Mouse (Mus musculus) monocyte, adult 5-6 weeks (primary cell): ENCODE results near the gene Sox9. TPM values are rescaled to one million over a fixed set of nuclear protein-coding genes. Genes with fewer than 3 reads are reported as not detected.

Source experiments
- ATAC-seq: fragments of 153-309, 156-312 bp; replicated peaks from 2 replicates; pipeline ENCODE4 v1.8.0; 2017; ENCODE audit warnings: mild to moderate bottlenecking; ENCODE audit not compliant: low TSS enrichment, insufficient number of reproducible peaks, severe bottlenecking, poor library complexity, low FRiP score
- total RNA-seq: library from RNA; stranded (forward); fragments of 200-1000, 200-491, 200-594 nt; gene quantifications from 3 replicates; pipeline ENCODE4 v1.2.3, GENCODE M21; 2017

Sox9 gene
- not detected in 3 replicates for total RNA-seq

DNA sequence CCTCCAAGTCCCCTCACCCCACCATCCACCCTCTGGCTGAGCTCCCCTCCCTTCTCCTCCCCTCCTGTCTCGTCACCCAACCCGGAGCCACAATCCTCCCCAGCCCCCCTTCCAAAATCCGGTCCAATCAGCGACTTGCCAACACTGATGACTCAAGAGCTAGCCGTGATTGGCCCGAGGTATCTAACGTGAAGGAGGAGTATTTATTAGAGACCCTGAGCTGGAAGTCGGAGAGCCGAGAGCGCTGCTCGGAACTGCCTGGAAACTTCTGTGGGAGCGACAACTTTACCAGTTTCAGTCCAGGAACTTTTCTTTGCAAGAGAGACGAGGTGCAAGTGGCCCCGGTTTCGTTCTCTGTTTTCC, at the start of gene Sox9:
Gene Sox9, plus strand, starts transcription at position 231 of the 363 bp plus-strand sequence.
- no peak for ATAC-seq

GRCm38 (mm10) chr11:112732401-112732800, 49.6 kb upstream of the Sox9 start:
- ATAC-seq, result no peak

DNA sequence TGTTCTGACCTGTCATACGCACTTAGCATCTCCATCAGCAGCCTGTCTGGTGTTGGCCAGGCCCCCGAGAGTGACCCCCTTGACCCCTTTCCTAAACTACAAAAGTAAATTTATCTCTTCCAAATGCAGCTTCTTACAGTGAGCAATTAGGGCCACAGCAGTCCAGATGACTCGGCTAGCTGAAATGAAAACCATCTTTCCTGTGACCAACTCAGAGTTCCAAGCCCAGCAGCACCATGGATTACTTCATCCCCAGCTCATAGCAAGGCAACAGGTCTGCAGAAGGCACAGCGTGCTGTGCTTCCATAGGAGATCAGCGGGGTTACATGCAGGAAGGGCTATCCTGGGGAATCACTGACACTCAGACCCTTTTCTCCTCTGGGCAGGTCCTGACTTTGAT, 45.0 kb upstream of the Sox9 start:
- ATAC-seq, result no peak

GRCm38 (mm10) chr11:112739681-112740080, 42.3 kb upstream of the Sox9 start:
- ATAC-seq, result no peak

DNA sequence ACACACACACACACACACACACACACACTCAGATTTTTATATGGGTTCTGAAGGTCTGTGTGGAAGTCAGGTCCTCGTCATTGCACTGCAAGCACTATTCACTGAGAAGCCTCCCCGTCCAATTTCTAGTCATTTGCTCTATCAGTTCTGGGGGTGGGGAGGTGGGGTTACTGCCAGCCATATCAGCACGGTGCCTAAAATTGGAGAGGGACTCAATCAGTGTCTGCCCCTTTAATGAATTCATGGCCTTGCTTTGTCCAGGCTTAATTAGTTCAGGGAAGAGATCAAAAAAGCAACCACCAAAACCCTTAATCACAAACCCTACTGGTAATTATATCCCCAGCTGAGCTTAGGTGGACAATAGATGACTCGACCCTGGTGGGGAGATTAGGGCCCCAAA, 25.5 kb upstream of the Sox9 start:
- no peak for ATAC-seq

- ATAC-seq, result no peak
Observed at GRCm38 (mm10) chr11:112758056-112758455, 24.0 kb upstream of the Sox9 start.

DNA sequence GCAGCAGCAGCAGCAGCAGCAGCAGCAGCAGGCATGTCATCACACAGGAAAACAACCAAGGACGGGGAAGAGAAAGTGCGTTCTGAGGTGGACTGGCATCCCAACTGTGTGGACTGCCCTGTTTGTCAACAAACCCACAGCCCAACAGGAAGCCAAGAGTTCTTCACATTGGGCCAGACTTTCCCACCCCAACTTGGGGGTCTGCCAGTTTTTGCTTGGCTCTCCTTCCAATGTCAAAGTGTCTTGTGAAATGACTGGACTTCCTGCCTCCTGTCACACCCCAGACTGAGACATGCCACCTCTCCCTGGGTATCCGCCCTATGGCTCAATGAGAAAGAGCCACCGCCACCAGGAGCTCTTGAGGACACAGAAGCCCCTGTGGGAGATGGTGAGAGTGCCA, 15.1 kb upstream of the Sox9 start:
- no peak for ATAC-seq

DNA sequence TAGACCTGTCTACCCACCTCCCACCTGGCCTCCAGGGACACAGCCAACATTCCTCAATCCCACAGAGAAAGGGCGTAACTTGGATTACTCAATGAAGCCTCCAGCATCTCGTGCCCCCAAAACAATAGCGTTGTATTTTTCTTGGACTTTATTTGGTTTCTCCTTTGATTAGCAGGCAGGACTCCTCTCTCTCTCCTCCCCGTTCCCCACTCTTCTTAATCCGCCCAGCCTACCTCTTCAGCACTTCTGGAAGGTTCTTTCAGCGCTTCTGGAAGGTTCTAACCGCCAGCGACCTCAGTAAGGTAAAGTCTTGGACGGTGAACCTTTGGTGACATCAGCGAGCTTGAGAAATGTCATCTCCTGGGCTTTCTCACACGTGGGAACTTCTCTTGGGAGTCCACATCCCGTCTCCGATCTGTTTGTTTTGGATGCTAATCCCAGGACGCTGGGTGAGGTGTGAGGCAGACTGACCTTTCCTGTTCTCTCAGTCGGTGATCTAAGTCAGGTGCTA, 14.4 kb upstream of the Sox9 start:
- no peak for ATAC-seq

DNA sequence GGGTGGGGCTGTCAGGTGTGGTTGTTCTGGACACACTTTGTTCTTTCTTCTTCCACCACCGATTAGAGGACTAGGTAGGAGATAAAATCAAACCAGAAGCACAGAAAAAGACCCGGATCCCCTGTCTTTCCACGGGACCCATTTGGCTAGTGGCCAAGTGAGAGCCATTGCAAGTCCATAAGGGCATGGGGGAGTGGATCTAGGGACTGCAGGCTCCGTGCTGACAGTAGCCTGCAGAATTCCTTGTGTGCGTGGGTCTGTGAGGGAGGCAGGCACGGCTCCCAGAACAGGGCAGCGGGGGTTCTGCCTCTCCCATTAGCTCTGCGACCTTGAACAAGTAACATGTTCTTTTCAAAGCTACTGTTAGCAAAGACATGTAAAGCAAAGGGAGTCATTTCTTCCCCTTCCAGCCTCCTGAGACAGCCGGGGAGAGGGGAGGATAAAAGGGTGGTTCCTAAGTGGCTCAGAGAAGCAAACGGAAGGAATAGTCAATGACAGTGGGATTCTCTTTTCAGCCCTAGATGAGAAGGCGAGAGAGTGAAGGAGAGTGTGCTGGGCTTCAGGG, 9.2 kb upstream of the Sox9 start:
- no peak for ATAC-seq

DNA sequence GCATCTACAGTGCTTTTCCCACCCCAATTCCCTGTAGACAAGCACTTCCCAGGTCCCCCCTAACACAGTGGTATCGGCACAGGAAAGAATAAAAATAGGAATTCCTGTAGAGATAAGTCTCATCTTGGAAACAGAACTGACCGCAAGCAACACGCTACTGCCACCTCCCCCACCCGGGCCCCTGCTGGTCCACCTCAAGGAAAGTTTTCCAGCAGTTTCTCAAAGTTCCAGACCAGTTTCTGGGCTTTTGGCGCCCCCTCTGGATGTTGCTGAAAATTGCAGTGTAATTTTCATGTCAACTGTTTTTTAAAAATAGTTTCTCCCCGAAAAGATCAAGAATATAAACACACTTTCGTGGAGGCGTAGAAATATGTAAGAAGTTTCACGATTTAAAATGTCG, 2.3 kb upstream of the Sox9 start:
- ATAC-seq, result no peak

DNA sequence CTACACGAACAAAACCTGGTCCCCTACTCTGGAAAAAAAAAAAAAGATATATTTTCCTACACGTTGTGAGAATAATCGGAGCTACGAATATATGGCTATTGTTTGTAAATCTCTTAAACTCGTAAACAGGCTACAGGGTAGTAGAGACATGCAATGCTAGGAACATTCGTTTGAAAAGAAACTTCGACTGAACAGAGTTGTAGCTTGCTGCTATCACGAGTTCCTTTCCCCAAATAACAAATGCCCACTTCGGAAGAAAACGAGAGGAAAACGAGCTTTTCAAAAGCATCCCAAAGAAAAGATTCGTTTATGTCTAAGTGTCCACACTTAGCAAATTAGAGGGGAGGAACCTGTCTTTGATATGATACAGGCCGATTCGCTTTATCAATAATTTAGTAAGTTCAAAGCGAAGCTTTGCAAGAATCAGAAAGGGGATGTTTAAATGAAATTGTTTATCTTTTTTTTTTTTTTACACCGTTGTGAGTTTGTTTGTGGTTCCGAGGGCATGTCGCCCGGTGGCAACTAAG, 1.6 kb upstream of the Sox9 start:
- no peak for ATAC-seq

- no peak for ATAC-seq
Observed at GRCm38 (mm10) chr11:112781035-112781911, 751 bp upstream of the Sox9 start.

- ATAC-seq, result no peak
Observed at GRCm38 (mm10) chr11:112782357-112783121, 515 bp downstream of the Sox9 start.

DNA sequence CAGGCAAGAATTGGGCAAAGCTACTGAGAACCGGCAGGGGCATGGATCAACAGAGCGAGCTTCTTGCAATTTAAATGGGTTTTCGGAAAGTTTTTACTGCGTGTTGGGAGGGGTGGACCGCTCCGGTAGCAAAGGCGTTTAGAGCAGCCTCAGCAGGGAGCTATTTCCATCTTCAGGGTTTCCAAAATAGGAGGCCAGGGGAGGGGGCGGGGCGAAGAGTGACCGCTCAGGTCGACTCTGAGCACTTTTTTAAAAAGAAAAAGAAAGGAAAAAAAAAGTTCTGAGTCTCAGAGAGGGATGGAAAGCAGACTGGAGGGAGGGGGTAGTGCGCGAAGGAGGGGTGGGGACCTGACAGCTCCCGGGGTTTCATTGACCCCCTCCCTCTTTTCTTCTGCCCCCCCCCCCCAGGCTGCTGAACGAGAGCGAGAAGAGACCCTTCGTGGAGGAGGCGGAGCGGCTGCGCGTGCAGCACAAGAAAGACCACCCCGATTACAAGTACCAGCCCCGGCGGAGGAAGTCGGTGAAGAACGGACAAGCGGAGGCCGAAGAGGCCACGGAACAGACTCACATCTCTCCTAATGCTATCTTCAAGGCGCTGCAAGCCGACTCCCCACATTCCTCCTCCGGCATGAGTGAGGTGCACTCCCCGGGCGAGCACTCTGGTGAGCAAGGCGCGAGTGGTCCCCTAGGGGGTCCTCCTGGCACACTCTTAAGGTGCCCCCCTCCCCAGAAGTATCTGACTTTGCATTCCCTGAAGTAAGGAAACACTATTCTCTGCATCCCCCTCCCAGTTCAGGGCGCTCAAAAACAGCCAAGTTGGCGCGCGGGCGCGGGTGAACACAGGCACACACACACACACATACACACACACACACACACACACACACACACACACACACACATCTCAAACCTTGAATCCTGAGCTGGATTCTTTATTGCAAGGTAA, 1.6 kb downstream of the Sox9 start:
- ATAC-seq, result no peak

DNA sequence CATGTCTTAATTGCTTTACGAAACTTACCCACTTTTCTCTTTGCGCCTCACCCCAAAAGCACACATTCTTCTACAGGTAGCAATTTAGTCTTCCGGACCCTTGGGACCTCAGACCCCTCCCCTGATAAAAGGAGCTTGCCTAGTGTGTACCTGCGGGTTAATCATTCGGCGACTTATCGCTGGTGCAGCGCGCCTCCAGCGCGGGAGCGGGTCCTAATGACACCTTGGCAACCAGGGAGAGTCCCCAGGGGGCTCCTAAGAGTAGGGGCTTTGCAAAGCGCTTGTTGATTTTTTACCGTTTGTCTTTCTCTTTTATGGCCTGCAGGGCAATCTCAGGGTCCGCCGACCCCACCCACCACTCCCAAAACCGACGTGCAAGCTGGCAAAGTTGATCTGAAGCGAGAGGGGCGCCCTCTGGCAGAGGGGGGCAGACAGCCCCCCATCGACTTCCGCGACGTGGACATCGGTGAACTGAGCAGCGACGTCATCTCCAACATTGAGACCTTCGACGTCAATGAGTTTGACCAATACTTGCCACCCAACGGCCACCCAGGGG, 2.4 kb downstream of the Sox9 start:
- no peak for ATAC-seq

DNA sequence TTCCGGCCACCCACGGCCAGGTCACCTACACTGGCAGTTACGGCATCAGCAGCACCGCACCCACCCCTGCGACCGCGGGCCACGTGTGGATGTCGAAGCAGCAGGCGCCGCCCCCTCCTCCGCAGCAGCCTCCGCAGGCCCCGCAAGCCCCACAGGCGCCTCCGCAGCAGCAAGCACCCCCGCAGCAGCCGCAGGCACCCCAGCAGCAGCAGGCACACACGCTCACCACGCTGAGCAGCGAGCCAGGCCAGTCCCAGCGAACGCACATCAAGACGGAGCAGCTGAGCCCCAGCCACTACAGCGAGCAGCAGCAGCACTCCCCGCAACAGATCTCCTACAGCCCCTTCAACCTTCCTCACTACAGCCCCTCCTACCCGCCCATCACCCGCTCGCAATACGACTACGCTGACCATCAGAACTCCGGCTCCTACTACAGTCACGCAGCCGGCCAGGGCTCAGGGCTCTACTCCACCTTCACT, 2.9 kb downstream of the Sox9 start:
- no peak for ATAC-seq

- no peak for ATAC-seq
Observed at GRCm38 (mm10) chr11:112785581-112785980, 3.6 kb downstream of the Sox9 start.

- ATAC-seq, result no peak
Observed at GRCm38 (mm10) chr11:112786427-112786826, 4.4 kb downstream of the Sox9 start.
